Mouse (Mus musculus) ES-E14 (cell line): ENCODE results near the gene Otud3. TPM values are rescaled to one million over a fixed set of nuclear protein-coding genes. Genes with fewer than 3 reads are reported as not detected.

Experiments used
- DNase-seq: peaks from one replicate; pipeline ENCODE4 v3.0.0-alpha.2; 2013; ENCODE audit warnings: low read depth, low spot score
- H3K27ac ChIP-seq: 2 replicates; pipeline ENCODE4 v1.5.1; 2012; ENCODE audit warnings: low read depth, mild to moderate bottlenecking, low read length, moderate library complexity, mixed read lengths; ENCODE audit not compliant: poor library complexity, insufficient read depth, severe bottlenecking
- H3K36me3 ChIP-seq: 2 replicates; pipeline ENCODE4 v1.6.1; 2012; ENCODE audit warnings: mild to moderate bottlenecking, low read length, moderate library complexity, mixed read lengths; ENCODE audit not compliant: control insufficient read depth, poor library complexity, insufficient read depth, severe bottlenecking
- H3K4me1 ChIP-seq, 2 experiments: fragments of 150-350 bp in 1 of 2; sonication (generic) in 1 of 2; 2 replicates each; pipeline ENCODE4 v1.6.1; 2012; ENCODE audit warnings: low read length in 2 of 2, mild to moderate bottlenecking in 1 of 2, mixed read lengths in 1 of 2; ENCODE audit not compliant: control insufficient read depth in 2 of 2, insufficient read depth in 2 of 2, poor library complexity in 1 of 2
- H3K4me3 ChIP-seq, 2 experiments: fragments of 150-350 bp in 1 of 2; sonication (generic) in 1 of 2; 2 replicates each; pipeline ENCODE4 v1.5.1; 2012; ENCODE audit warnings: low read length in 2 of 2, low read depth in 1 of 2, mild to moderate bottlenecking in 1 of 2, mixed read lengths in 1 of 2; ENCODE audit not compliant: insufficient read depth in 1 of 2, poor library complexity in 1 of 2, severe bottlenecking in 1 of 2
- H3K9ac ChIP-seq: 2 replicates; pipeline ENCODE4 v1.6.1; 2012; ENCODE audit warnings: low read depth, mild to moderate bottlenecking, low read length, mixed read lengths; ENCODE audit not compliant: poor library complexity, insufficient read depth, severe bottlenecking
- H3K9me3 ChIP-seq: fragments of 150-350 bp; sonication (generic); 2 replicates; pipeline ENCODE4 v1.6.1; 2012; ENCODE audit warnings: low read depth, mild to moderate bottlenecking, low read length; ENCODE audit not compliant: control insufficient read depth, insufficient read depth
- CHD2 ChIP-seq: IDR thresholded peaks from 2 replicates; pipeline ENCODE4 v1.6.1; 2014; ENCODE audit warnings: mild to moderate bottlenecking, low read depth, low read length, inconsistent platforms
- HCFC1 ChIP-seq: IDR thresholded peaks from 2 replicates; pipeline ENCODE4 v1.6.1; 2012; ENCODE audit warnings: low read length, inconsistent platforms, borderline replicate concordance; ENCODE audit not compliant: insufficient read depth
- MAFK ChIP-seq: IDR thresholded peaks from 2 replicates; pipeline ENCODE4 v1.6.1; 2014; ENCODE audit warnings: mild to moderate bottlenecking, low read depth, low read length, inconsistent platforms; ENCODE audit not compliant: insufficient read depth
- ZC3H11A ChIP-seq: IDR thresholded peaks from 2 replicates; pipeline ENCODE4 v1.6.1; 2012; ENCODE audit warnings: low read depth, mild to moderate bottlenecking, inconsistent platforms, low read length, borderline replicate concordance
- ZNF384 ChIP-seq: IDR thresholded peaks from 2 replicates; pipeline ENCODE4 v1.6.1; 2012; ENCODE audit warnings: low read depth, low read length, inconsistent platforms
- in situ Hi-C, 2 experiments: fragments of 600-800 bp; cut with MboI; formaldehyde crosslinking; loops; one replicate each; pipeline ENCODE4 v1.15.1; 2025; ENCODE audit warnings: low sequenced_read_pairs in 2 of 2, inconsistent platforms in 1 of 2; ENCODE audit not compliant: unreplicated experiment in 2 of 2
- total RNA-seq: library from RNA; depleted of rRNA; stranded (reverse); fragments of 300-350 nt; gene quantifications from 2 replicates; pipeline ENCODE4 v1.2.3, GENCODE M21; 2012

Gene Otud3
- total RNA-seq, 1 experiment: 12.7 TPM

GRCm38 (mm10) chr4:138889635-138890034 lies 24.1 kb downstream of the Otud3 start:
- TF ChIP-seq ZNF384: no peak
- no peak for TF ChIP-seq HCFC1
- no peak for TF ChIP-seq ZC3H11A
- no peak for TF ChIP-seq MAFK
- no peak for TF ChIP-seq CHD2

GRCm38 (mm10) chr4:138889165-138889564 lies 24.6 kb downstream of the Otud3 start:
- Histone ChIP-seq H3K4me3 (peak overlapping the region in 1 of 2 experiments; percentile 26; a peak in 1 of 4 replicates), H3K9ac (peak overlapping the region; percentile 55; the same call in 1 of the 2 replicates), H3K27ac (peak overlapping the region; percentile 80), H3K9me3 (no peaks in the 10 kb centered on the region), H3K4me1 (peaks cover 16 to 32% of the 10 kb centered on the region in 2 experiments), H3K36me3 (no peaks in the 10 kb centered on the region; the same call in 1 of the 2 replicates)
- in situ Hi-C loops: no loop called here
- TF ChIP-seq HCFC1 (no peak), ZC3H11A (no peak), ZNF384 (no peak), MAFK (no peak), CHD2 (no peak)
- no peak for DNase-seq

More at GRCm38 (mm10) chr4:138889635-138890034, 24.1 kb downstream of the Otud3 start:
- peak overlapping the region; percentile 77 for H3K27ac ChIP-seq
- H3K4me1 ChIP-seq: peaks cover 16 to 32% of the 10 kb centered on the region in 2 experiments
- DNase-seq: no peak
- H3K9me3 ChIP-seq: no peaks in the 10 kb centered on the region
- in situ Hi-C loops: no loop called here
- peak overlapping the region in 1 of 2 experiments; percentile 26; a peak in 2 of 4 replicates for H3K4me3 ChIP-seq
- H3K36me3 ChIP-seq: peaks cover 3% of the 10 kb centered on the region; the same call in 1 of the 2 replicates
- H3K9ac ChIP-seq: no peak overlapping the region

- DNase-seq: peak; percentile 81
- in situ Hi-C loops: no loop called here
- TF ChIP-seq ZNF384 (peak; percentile 36; the same call in 1 of the 2 replicates), HCFC1 (no peak), ZC3H11A (peak; percentile 80; the same call in 1 of the 2 replicates)
- no peak overlapping the region for H3K4me3 ChIP-seq
- no peaks in the 10 kb centered on the region for H3K9me3 ChIP-seq
- H3K9ac ChIP-seq: no peak overlapping the region
- H3K36me3 ChIP-seq: no peaks in the 10 kb centered on the region
- H3K4me1 ChIP-seq: peaks cover 1 to 10% of the 10 kb centered on the region in 2 experiments; a peak in 1 of 4 replicates
- H3K27ac ChIP-seq: no peak overlapping the region
These were observed 29.5 kb downstream of the Otud3 start for GRCm38 (mm10) chr4:138884261-138884660.

GRCm38 (mm10) chr4:138882179-138882578 lies 31.6 kb downstream of the Otud3 start:
- H3K4me1 ChIP-seq: peaks cover 0 to 10% of the 10 kb centered on the region in 2 experiments; a peak in 1 of 4 replicates
- no peaks in the 10 kb centered on the region for H3K9me3 ChIP-seq
- peak overlapping the region in 1 of 2 experiments; percentile 52; a peak in 2 of 4 replicates for H3K4me3 ChIP-seq
- TF ChIP-seq MAFK: no peak
- TF ChIP-seq ZC3H11A: no peak
- TF ChIP-seq ZNF384: no peak
- no peak for TF ChIP-seq CHD2
- TF ChIP-seq HCFC1: no peak
- in situ Hi-C loops: no loop called here
- no peak for DNase-seq
- H3K36me3 ChIP-seq: no peaks in the 10 kb centered on the region
- H3K9ac ChIP-seq: peak overlapping the region; percentile 41; the same call in 1 of the 2 replicates
- H3K27ac ChIP-seq: no peak overlapping the region
